Mouse (Mus musculus): ENCODE results near the gene Olfr248. TPM values are rescaled to one million over a fixed set of nuclear protein-coding genes. Genes with fewer than 3 reads are reported as not detected.
"Not testable (repeated sequence)": the region's sequence is repeated elsewhere in the genome, so short reads cannot be mapped to it uniquely, and the experiment has no call there.

Olfr248 gene
- polyA plus RNA-seq (2012; rRNA removed) = not detected in 2 replicates

DNA sequence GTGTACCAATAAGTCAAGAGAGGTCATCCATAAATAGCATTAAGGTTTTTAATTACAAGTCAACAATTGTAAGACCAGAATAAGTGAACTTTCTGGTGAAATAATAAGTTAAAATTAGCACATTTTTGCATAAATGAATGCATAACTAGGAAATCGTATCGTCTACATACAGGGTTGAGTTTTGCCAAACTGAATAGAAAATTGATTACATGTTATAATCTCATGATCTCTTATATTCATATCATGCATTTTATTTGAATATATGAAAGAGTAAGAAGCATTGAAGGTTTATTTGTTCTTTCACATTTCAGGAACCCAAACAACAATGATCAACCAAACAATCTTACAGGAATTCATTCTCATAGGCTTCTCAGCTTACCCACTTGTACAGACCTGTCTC, at the start of gene Olfr248:
Gene Olfr248 (plus strand): TSS at position 301 of the 400 bp plus-strand sequence.
- H3K27ac ChIP-seq (ENCODE audit: insufficient read depth, low read depth, low read length) = no peak within 1 kb of the TSS
- TF ChIP-seq CTCF (IDR thresholded peaks at IDR 0.05; ENCODE audit: extremely low read depth, insufficient read length, insufficient replicate concordance, low read depth, low read length) = no peak
- TF ChIP-seq POLR2A (IDR thresholded peaks at IDR 0.05; ENCODE audit: low read depth, low read length) = no peak
- 94% methylated on average over 2 of the region's 2 CpGs for WGBS

DNA sequence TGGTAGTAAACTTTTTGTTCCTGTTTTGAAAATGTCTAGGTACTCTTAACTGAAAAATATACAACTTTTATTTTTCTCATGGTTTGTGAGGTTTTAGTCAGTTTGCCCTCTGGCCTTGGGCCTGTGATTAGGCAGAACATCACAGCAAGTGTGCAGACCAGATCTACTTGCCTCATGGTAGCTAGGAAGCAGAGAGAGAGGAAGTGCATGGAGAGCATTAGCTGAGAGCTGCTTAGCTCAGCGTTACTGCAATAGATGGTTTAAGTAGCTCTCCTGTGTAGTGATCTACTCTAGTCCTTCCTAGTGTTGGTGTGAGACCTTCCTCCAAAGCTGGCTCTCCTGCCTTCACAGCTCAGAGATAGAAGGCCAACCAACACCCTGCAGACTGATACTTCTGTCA, 37.2 kb upstream of the Olfr248 start:
- WGBS = 67% methylated on average over 1 of the region's 1 CpGs
- H3K27me3 ChIP-seq (ENCODE audit: control insufficient read depth, insufficient read depth, low read length); H3K4me3 ChIP-seq (ENCODE audit: low read depth, low read length); H3K36me3 ChIP-seq (ENCODE audit: control insufficient read depth, insufficient read depth, low read length); H3K4me1 ChIP-seq (ENCODE audit: control insufficient read depth, insufficient read depth, insufficient read length, low read length); H3K27ac ChIP-seq (ENCODE audit: insufficient read depth, low read depth, low read length): not testable (repeated sequence)

More for the DNA sequence above, at the start of gene Olfr248:
- Histone ChIP-seq H3K4me1 (ENCODE audit: control insufficient read depth, insufficient read depth, insufficient read length, low read length) (no peaks in the 10 kb centered on the region), H3K36me3 (ENCODE audit: control insufficient read depth, insufficient read depth, low read length) (no peaks in the 10 kb centered on the region), H3K4me3 (ENCODE audit: low read depth, low read length) (no peak within 1 kb of the TSS), H3K27me3 (ENCODE audit: control insufficient read depth, insufficient read depth, low read length) (no peaks in the 10 kb centered on the region)

DNA sequence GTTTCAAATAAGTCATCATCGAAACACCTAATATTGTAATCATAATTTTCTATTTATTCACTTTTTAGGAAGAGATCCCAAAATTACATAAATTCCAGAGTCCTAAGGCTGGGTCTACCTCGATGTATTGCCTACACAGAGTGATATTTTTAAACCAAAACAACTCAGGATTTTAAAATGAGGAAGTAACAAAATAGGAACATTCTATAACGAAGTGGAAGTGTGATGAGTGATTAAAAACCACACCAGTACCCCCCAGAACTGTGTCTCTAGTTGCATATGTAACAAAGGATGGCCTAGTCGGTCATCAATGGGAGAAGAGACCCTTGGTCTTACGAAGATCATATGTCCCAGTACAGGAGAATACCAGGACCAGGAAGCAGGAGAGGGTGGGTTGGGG, 36.2 kb upstream of the Olfr248 start:
- no peak overlapping the region for H3K4me3 ChIP-seq (ENCODE audit: low read depth, low read length)
- TF ChIP-seq POLR2A (IDR thresholded peaks at IDR 0.05; ENCODE audit: low read depth, low read length) = no peak
- no peaks in the 10 kb centered on the region for H3K4me1 ChIP-seq (ENCODE audit: control insufficient read depth, insufficient read depth, insufficient read length, low read length)
- WGBS = 72% methylated on average over 5 of the region's 5 CpGs
- H3K27ac ChIP-seq (ENCODE audit: insufficient read depth, low read depth, low read length) = no peak overlapping the region
- H3K27me3 ChIP-seq (ENCODE audit: control insufficient read depth, insufficient read depth, low read length) = no peaks in the 10 kb centered on the region; the same call in 1 of the 2 replicates
- no peaks in the 10 kb centered on the region for H3K36me3 ChIP-seq (ENCODE audit: control insufficient read depth, insufficient read depth, low read length)

DNA sequence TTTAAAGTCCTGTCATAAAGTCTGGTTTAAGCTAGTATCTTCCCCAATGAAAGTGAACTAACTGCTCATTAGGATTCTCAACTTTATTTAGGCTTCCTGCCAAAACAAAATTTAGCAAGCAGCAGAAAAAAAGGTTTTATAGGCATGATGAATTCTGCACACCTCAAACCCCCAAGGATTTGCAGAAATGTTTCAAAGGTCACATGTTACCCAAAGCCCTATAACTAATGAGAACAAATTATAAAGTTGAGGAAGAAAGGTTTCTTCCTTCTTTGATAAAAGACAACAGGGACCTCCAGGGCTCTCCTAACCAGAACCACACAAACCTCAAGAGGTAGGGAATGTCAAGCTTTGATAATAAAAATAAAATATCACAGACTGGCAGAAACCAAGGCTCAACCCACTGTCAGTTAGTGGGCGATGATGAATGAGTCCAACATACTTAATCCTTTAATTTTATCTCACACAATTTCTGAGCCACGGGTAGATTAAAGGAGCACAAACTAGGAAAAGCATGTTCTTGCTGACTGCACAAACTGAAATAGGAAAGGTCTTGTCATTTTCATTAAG, 25.9 kb upstream of the Olfr248 start, which contains the start of gene Olfr417:
Gene Olfr417 (plus strand): TSS at position 241 of the 570 bp plus-strand sequence.
- no peaks in the 10 kb centered on the region for H3K27me3 ChIP-seq (ENCODE audit: control insufficient read depth, insufficient read depth, low read length)
- no peaks in the 10 kb centered on the region for H3K36me3 ChIP-seq (ENCODE audit: control insufficient read depth, insufficient read depth, low read length)
- H3K4me3 ChIP-seq (ENCODE audit: low read depth, low read length) = no peak within 1 kb of the TSS
- TF ChIP-seq POLR2A (IDR thresholded peaks at IDR 0.05; ENCODE audit: low read depth, low read length) (no peak), CTCF (IDR thresholded peaks at IDR 0.05; ENCODE audit: extremely low read depth, insufficient read length, insufficient replicate concordance, low read depth, low read length) (no peak)
- no peak within 1 kb of the TSS for H3K27ac ChIP-seq (ENCODE audit: insufficient read depth, low read depth, low read length)
- 64% methylated on average over 2 of the region's 2 CpGs for WGBS
- no peaks in the 10 kb centered on the region for H3K4me1 ChIP-seq (ENCODE audit: control insufficient read depth, insufficient read depth, insufficient read length, low read length)

GRCm38 (mm10) chr1:174373799-174374198, 17.0 kb upstream of the Olfr248 start:
- Histone ChIP-seq H3K27ac (ENCODE audit: insufficient read depth, low read depth, low read length) (no peak overlapping the region), H3K36me3 (ENCODE audit: control insufficient read depth, insufficient read depth, low read length) (no peaks in the 10 kb centered on the region), H3K4me3 (ENCODE audit: low read depth, low read length) (no peak overlapping the region), H3K4me1 (ENCODE audit: control insufficient read depth, insufficient read depth, insufficient read length, low read length) (no peaks in the 10 kb centered on the region), H3K27me3 (ENCODE audit: control insufficient read depth, insufficient read depth, low read length) (no peaks in the 10 kb centered on the region)
- TF ChIP-seq POLR2A (IDR thresholded peaks at IDR 0.05; ENCODE audit: low read depth, low read length) = no peak
- no peak for TF ChIP-seq CTCF (IDR thresholded peaks at IDR 0.05; ENCODE audit: extremely low read depth, insufficient read length, insufficient replicate concordance, low read depth, low read length)
- WGBS = 82% methylated on average over 3 of the region's 3 CpGs

DNA sequence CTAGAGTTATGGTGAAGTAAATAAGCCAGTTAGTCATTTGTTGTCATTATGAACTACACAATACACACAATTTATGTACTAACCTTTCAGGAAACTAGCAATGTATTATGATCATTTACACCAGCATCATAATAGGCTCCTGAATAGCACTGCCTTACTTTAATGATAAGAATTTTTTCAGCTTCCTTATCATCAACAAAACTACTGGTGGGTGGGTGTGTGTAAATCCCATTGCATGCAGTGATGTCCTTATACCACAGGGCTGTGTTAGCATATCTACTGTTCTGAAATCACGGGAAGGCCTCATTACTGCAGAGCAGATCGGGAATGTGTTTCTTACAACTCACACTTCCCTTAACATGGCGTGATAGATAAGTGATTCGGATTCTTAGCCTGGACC, 32.1 kb downstream of the Olfr248 start:
- TF ChIP-seq POLR2A (IDR thresholded peaks at IDR 0.05; ENCODE audit: low read depth, low read length) (no peak), CTCF (IDR thresholded peaks at IDR 0.05; ENCODE audit: extremely low read depth, insufficient read length, insufficient replicate concordance, low read depth, low read length) (no peak)
- no peak overlapping the region for H3K4me3 ChIP-seq (ENCODE audit: low read depth, low read length)
- 89% methylated on average over 4 of the region's 4 CpGs for WGBS
- no peaks in the 10 kb centered on the region; the same call in 1 of the 2 replicates for H3K27me3 ChIP-seq (ENCODE audit: control insufficient read depth, insufficient read depth, low read length)
- no peaks in the 10 kb centered on the region for H3K36me3 ChIP-seq (ENCODE audit: control insufficient read depth, insufficient read depth, low read length)
- H3K27ac ChIP-seq (ENCODE audit: insufficient read depth, low read depth, low read length) = no peak overlapping the region
- H3K4me1 ChIP-seq (ENCODE audit: control insufficient read depth, insufficient read depth, insufficient read length, low read length) = no peaks in the 10 kb centered on the region

- H3K4me1 ChIP-seq (ENCODE audit: control insufficient read depth, insufficient read depth, insufficient read length, low read length) = no peaks in the 10 kb centered on the region
- H3K27ac ChIP-seq (ENCODE audit: insufficient read depth, low read depth, low read length) = no peak within 1 kb of the TSS
- H3K36me3 ChIP-seq (ENCODE audit: control insufficient read depth, insufficient read depth, low read length) = no peaks in the 10 kb centered on the region
- H3K27me3 ChIP-seq (ENCODE audit: control insufficient read depth, insufficient read depth, low read length) = no peaks in the 10 kb centered on the region; the same call in 1 of the 2 replicates
- WGBS = 80% methylated on average over 1 of the region's 1 CpGs
- TF ChIP-seq POLR2A (IDR thresholded peaks at IDR 0.05; ENCODE audit: low read depth, low read length) (no peak), CTCF (IDR thresholded peaks at IDR 0.05; ENCODE audit: extremely low read depth, insufficient read length, insufficient replicate concordance, low read depth, low read length) (no peak)
- no peak within 1 kb of the TSS for H3K4me3 ChIP-seq (ENCODE audit: low read depth, low read length)
Measured at GRCm38 (mm10) chr1:174423764-174424163, 32.9 kb downstream of the Olfr248 start, which contains the start of gene Olfr414. Olfr414 (plus strand) TSS chr1:174424064.
